Mouse (Mus musculus): ENCODE measurements around the gene Hfe. TPM values are rescaled to one million over a fixed set of nuclear protein-coding genes. Genes with fewer than 3 reads are reported as not detected.

Gene Hfe
- polyA plus RNA-seq (2014; fragmentation: Illumina TruSeq; extraction: RNeasy Lipid Tissue Mini Kit (QIAGEN cat#74804); ENCODE audit: low read depth, low replicate concordance) = 40.9 TPM

DNA sequence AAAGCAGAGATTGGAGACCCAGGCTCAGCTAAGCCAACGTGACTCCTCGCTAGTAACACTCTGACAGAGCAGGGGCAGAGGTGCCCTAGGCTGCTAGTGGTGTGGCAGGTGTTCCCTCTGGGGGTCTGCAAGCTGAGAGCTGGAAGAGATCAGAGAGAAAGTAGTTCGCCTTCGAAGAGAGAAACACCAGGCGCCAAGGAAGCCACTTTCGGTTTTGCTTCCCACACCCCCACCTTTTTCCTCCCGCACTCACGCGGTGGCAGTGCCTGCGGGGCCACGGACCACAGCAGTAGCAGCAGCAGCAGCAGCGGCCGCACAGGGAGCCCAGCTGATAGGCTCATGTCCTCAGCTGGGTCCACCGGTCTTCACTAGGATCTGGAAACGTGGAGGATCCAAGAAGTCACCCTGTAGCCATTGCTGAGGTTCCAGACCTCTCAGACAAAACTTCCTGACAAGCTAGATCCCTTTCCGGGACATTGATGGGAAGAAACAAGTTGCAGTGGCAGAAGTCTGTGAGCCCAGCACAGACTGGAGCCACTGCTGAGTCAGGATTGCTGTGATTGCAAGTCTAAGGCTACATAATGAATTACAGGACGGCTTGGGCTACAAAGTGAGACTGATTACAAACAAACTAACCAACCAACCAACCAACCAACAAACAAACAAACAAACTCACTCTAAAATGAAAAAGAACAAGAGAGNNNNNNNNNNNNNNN lies at the start of gene Hfe:
Gene Hfe (minus strand): TSS at position 481 of the 716 bp plus-strand sequence.

DNA sequence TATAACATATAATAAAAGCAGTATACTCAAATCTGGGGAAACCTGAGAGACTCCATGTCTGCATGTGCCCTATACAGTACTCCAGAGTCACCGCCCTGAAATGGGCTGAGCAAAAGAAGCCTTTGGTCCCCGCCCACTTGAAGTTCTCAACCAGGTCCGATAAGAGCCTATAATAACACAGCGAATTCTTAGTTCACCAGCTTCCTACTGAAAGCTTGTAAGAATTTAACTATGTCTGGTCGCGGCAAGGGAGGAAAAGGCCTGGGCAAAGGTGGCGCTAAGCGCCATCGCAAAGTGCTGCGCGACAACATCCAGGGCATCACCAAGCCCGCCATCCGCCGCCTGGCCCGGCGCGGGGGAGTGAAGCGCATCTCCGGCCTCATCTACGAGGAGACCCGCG lies 46.1 kb upstream of the Hfe start, which contains the start of gene Hist1h4b:
Gene Hist1h4b (plus strand): TSS at position 224 of the 400 bp plus-strand sequence.

DNA sequence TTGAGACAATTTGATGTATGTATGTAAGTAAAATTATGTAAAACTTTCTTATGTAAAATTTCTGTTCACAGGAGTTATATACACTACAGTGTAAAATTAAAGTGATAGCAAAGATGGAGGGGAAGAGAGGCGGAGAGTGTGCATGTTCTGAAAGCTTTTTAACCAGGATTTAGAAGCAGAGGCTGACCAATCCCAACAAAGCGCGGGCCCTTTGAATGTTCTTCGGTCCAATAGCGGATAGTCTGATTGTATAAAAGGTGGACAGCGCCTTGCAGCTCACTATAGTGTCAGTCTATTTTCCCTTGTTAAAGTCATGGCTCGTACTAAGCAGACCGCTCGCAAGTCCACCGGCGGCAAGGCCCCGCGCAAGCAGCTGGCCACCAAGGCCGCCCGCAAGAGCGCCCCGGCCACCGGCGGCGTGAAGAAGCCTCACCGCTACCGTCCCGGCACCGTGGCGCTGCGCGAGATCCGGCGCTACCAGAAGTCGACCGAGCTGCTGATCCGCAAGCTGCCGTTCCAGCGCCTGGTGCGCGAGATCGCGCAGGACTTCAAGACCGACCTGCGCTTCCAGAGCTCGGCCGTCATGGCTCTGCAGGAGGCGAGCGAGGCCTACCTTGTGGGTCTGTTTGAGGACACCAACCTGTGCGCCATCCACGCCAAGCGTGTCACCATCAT lies 41.5 kb upstream of the Hfe start, which contains the start of gene Hist1h3b:
Gene Hist1h3b (plus strand): TSS at position 201 of the 675 bp plus-strand sequence.

DNA sequence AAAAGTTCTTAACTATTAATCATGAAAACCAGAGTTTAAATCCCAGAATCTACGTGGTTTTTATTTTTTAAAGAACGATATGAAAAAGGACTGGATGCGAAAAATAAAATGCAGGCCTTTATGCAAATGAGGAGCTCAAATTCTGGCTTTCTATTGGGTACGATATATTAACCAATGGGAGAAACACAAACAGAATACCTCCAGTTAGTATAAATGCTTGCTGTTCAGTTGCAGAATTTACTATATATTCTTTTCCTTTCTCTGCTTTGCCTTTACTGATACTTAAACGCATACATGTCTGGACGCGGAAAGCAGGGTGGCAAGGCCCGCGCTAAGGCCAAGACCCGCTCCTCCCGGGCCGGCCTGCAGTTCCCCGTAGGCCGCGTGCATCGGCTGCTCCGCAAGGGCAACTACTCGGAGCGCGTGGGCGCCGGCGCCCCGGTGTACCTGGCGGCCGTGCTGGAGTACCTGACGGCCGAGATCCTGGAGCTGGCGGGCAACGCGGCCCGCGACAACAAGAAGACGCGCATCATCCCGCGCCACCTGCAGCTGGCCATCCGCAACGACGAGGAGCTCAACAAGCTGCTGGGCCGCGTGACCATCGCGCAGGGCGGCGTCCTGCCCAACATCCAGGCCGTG lies 40.3 kb upstream of the Hfe start, which contains the start of gene Hist1h2ab:
Gene Hist1h2ab (plus strand): TSS at position 288 of the 639 bp plus-strand sequence.

DNA sequence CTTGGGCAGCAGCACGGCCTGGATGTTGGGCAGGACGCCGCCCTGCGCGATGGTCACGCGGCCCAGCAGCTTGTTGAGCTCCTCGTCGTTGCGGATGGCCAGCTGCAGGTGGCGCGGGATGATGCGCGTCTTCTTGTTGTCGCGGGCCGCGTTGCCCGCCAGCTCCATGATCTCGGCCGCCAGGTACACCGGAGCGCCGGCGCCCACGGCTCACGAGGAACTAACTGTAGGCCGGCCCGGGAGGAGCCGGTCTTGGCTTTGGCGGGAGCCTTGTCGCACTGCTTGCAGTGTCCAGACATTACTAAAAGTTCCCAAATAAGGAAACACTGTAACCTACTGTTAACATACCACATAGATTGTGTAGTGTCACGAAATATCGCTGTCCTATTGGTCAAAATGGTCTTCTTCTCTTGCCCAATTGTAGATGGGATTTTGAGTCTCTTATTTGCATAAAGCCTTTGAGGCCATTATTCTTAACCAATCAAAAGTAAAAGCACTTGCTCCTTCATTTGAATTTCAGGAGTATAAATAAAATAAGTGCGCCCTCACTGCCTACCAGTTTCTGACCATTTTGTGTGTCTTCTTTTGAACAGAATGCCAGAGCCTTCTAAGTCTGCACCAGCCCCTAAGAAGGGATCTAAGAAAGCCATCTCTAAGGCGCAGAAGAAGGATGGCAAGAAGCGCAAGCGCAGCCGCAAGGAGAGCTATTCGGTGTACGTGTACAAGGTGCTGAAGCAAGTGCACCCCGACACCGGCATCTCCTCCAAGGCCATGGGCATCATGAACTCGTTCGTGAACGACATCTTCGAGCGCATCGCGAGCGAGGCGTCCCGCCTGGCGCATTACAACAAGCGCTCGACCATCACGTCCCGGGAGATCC lies 35.8 kb upstream of the Hfe start, which contains the start of gene Hist1h2bb:
Gene Hist1h2bb (plus strand): TSS at position 534 of the 880 bp plus-strand sequence.

DNA sequence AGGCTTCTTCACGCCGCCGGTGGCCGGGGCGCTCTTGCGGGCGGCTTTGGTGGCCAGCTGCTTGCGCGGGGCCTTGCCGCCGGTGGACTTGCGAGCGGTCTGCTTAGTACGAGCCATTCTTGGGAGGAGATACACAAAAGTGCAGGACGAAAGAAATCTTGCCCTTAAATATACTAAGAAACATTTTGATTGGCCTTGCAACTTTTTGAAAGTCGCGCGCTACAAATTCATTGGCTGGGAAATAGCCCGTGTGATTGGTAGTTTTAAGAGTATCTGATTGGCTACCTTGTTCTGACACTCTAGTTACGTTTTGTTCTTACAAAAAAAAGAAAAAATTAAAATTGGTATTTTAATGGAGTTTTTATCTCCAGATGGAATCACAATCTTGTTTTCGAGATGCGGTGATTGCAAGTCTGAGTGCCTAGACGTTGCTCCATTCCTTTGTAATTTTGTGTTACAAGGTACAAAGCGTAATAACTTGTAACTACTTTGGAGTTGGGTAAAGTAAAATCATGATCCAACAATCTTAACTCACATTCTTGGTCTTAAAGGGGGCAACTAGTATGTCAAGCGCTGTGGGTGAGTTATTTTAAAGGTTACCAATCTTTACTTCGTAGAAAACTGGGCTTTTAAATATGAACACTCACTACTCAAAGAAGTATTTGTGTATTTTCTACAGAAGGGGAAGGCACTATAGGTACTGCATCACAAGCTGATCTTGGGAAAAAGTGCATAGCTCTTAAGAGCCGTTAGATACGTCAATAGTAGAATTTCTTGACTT lies 34.9 kb upstream of the Hfe start, which contains the start of gene Hist1h3c:
Gene Hist1h3c (minus strand): TSS at position 222 of the 781 bp plus-strand sequence.

DNA sequence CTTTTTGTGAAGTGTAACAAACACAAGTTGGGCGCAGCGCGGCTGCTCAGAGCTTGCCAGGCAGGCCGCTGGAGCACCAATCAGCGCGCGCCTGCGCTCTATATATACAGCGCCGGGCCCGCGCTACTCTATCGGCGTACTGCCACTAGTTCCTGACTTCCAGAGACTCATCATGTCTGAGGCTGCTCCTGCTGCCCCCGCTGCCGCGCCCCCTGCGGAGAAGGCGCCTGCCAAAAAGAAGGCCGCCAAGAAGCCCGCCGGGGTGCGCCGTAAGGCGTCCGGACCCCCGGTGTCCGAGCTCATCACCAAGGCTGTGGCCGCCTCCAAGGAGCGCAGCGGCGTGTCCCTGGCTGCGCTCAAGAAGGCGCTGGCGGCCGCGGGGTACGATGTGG lies 28.0 kb upstream of the Hfe start, which contains the start of gene Hist1h1c:
Gene Hist1h1c (plus strand): TSS at position 132 of the 392 bp plus-strand sequence.

DNA sequence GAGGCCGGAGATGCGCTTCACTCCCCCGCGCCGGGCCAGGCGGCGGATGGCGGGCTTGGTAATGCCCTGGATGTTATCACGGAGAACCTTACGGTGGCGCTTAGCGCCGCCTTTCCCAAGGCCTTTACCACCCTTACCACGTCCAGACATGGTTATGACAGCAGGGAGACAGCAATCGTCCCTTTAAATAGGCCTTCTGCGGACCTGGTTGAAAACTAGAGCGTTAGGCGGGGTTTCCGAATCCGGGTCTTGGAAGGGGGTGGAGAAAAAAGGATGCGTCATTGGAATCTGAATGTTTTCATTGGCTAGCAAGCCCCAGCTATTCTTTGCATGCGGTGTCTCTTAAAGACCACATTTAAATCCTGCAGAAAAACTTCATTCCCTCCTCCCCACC lies 12.4 kb downstream of the Hfe start, which contains the start of gene Hist1h4c:
Gene Hist1h4c (minus strand): TSS at position 155 of the 394 bp plus-strand sequence.

DNA sequence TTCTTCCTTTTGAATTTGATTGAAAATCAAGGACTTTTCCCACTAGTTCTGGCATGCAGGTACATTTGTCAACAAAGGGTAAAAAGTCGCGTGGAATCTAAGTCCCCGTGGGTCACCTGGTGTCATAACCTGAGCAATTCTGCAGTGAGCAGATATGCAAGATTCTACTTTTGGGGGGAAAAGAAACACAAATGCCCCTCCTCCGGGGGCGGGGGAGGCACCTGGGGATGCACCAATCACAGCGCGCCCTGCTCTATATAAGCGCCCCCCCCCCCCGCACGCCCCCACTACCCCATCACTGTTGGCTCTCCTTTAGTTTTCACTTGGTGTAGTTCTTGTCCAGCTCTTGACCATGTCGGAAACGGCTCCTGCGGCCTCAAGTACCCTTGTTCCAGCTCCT lies 15.1 kb downstream of the Hfe start, which contains the start of gene Hist1h1t:
Gene Hist1h1t (plus strand): TSS at position 301 of the 400 bp plus-strand sequence.

DNA sequence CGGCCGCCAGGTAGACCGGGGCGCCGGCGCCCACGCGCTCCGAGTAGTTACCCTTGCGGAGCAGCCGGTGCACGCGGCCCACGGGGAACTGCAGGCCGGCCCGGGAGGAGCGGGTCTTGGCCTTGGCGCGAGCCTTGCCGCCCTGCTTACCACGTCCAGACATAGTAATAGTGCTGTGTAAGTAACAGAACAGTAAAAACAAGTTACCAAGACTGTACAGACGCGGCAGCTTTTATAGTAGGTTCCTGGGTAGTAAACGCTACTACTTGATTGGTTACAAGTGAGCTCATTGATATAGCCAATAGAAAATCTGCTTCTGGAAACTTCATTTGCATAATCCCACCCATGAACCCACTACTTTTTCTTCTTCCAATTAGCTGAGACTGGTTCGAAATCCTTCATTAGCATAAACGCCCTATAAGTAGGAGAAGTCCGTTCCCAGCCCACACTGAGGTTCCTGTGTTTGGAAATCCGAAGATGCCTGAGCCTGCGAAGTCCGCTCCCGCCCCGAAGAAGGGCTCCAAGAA lies 26.8 kb downstream of the Hfe start, which contains the start of the genes Hist1h2ac and Hist1h2bc:
Gene Hist1h2ac (minus strand): TSS at position 194 of the 527 bp plus-strand sequence.
Gene Hist1h2bc (plus strand): TSS at position 445 of the 527 bp plus-strand sequence.

Other genes starting within 250 kb of the Hfe start
- gene Btn1a1, start 245.0 kb downstream of the Hfe start, polyA plus RNA-seq (2014; fragmentation: Illumina TruSeq; extraction: RNeasy Lipid Tissue Mini Kit (QIAGEN cat#74804); ENCODE audit: low read depth, low replicate concordance) = not detected
- gene Btn2a2, start 222.0 kb downstream of the Hfe start, polyA plus RNA-seq (2014; fragmentation: Illumina TruSeq; extraction: RNeasy Lipid Tissue Mini Kit (QIAGEN cat#74804); ENCODE audit: low read depth, low replicate concordance) = not detected
- gene Hist1h4h, start 179.8 kb downstream of the Hfe start, polyA plus RNA-seq (2014; fragmentation: Illumina TruSeq; extraction: RNeasy Lipid Tissue Mini Kit (QIAGEN cat#74804); ENCODE audit: low read depth, low replicate concordance) = not detected
- not detected for gene Hist1h2af, start 176.9 kb downstream of the Hfe start, polyA plus RNA-seq (2014; fragmentation: Illumina TruSeq; extraction: RNeasy Lipid Tissue Mini Kit (QIAGEN cat#74804); ENCODE audit: low read depth, low replicate concordance)
- gene Hist1h3g, start 175.4 kb downstream of the Hfe start, polyA plus RNA-seq (2014; fragmentation: Illumina TruSeq; extraction: RNeasy Lipid Tissue Mini Kit (QIAGEN cat#74804); ENCODE audit: low read depth, low replicate concordance) = not detected
- 0.37 TPM for gene Hist1h2bh, start 167.5 kb downstream of the Hfe start, polyA plus RNA-seq (2014; fragmentation: Illumina TruSeq; extraction: RNeasy Lipid Tissue Mini Kit (QIAGEN cat#74804); ENCODE audit: low read depth, low replicate concordance)
- gene Hist1h3f, start 166.8 kb downstream of the Hfe start, polyA plus RNA-seq (2014; fragmentation: Illumina TruSeq; extraction: RNeasy Lipid Tissue Mini Kit (QIAGEN cat#74804); ENCODE audit: low read depth, low replicate concordance) = not detected
- not detected for gene Hist1h4f, start 159.2 kb downstream of the Hfe start, polyA plus RNA-seq (2014; fragmentation: Illumina TruSeq; extraction: RNeasy Lipid Tissue Mini Kit (QIAGEN cat#74804); ENCODE audit: low read depth, low replicate concordance)
- gene Hist1h1d, start 157.6 kb downstream of the Hfe start, polyA plus RNA-seq (2014; fragmentation: Illumina TruSeq; extraction: RNeasy Lipid Tissue Mini Kit (QIAGEN cat#74804); ENCODE audit: low read depth, low replicate concordance) = 0.19 TPM
- gene Hist1h3e, start 148.5 kb downstream of the Hfe start, polyA plus RNA-seq (2014; fragmentation: Illumina TruSeq; extraction: RNeasy Lipid Tissue Mini Kit (QIAGEN cat#74804); ENCODE audit: low read depth, low replicate concordance) = not detected
- gene Hist1h2ae, start 139.6 kb downstream of the Hfe start, polyA plus RNA-seq (2014; fragmentation: Illumina TruSeq; extraction: RNeasy Lipid Tissue Mini Kit (QIAGEN cat#74804); ENCODE audit: low read depth, low replicate concordance) = not detected
- not detected for gene Hist1h2bg, start 139.5 kb downstream of the Hfe start, polyA plus RNA-seq (2014; fragmentation: Illumina TruSeq; extraction: RNeasy Lipid Tissue Mini Kit (QIAGEN cat#74804); ENCODE audit: low read depth, low replicate concordance)
- not detected for gene Hist1h2bf, start 136.7 kb downstream of the Hfe start, polyA plus RNA-seq (2014; fragmentation: Illumina TruSeq; extraction: RNeasy Lipid Tissue Mini Kit (QIAGEN cat#74804); ENCODE audit: low read depth, low replicate concordance)
- not detected for gene Hist1h2ad, start 136.5 kb downstream of the Hfe start, polyA plus RNA-seq (2014; fragmentation: Illumina TruSeq; extraction: RNeasy Lipid Tissue Mini Kit (QIAGEN cat#74804); ENCODE audit: low read depth, low replicate concordance)
- gene Hist1h3d, start 135.1 kb downstream of the Hfe start, polyA plus RNA-seq (2014; fragmentation: Illumina TruSeq; extraction: RNeasy Lipid Tissue Mini Kit (QIAGEN cat#74804); ENCODE audit: low read depth, low replicate concordance) = not detected
- gene Hist1h4d, start 129.3 kb downstream of the Hfe start, polyA plus RNA-seq (2014; fragmentation: Illumina TruSeq; extraction: RNeasy Lipid Tissue Mini Kit (QIAGEN cat#74804); ENCODE audit: low read depth, low replicate concordance) = not detected
- 0.95 TPM for gene Hist1h2be, start 89.7 kb downstream of the Hfe start, polyA plus RNA-seq (2014; fragmentation: Illumina TruSeq; extraction: RNeasy Lipid Tissue Mini Kit (QIAGEN cat#74804); ENCODE audit: low read depth, low replicate concordance)
- 0.45 TPM for gene Hist1h1e, start 88.3 kb downstream of the Hfe start, polyA plus RNA-seq (2014; fragmentation: Illumina TruSeq; extraction: RNeasy Lipid Tissue Mini Kit (QIAGEN cat#74804); ENCODE audit: low read depth, low replicate concordance)
- gene Hist1h2ac, start 26.9 kb downstream of the Hfe start, polyA plus RNA-seq (2014; fragmentation: Illumina TruSeq; extraction: RNeasy Lipid Tissue Mini Kit (QIAGEN cat#74804); ENCODE audit: low read depth, low replicate concordance) = 0.56 TPM
- 195 TPM for gene Hist1h2bc, start 26.7 kb downstream of the Hfe start, polyA plus RNA-seq (2014; fragmentation: Illumina TruSeq; extraction: RNeasy Lipid Tissue Mini Kit (QIAGEN cat#74804); ENCODE audit: low read depth, low replicate concordance)
- gene Hist1h1t, start 15.0 kb downstream of the Hfe start, polyA plus RNA-seq (2014; fragmentation: Illumina TruSeq; extraction: RNeasy Lipid Tissue Mini Kit (QIAGEN cat#74804); ENCODE audit: low read depth, low replicate concordance) = not detected
- 0.72 TPM for gene Hist1h4c, start 12.4 kb downstream of the Hfe start, polyA plus RNA-seq (2014; fragmentation: Illumina TruSeq; extraction: RNeasy Lipid Tissue Mini Kit (QIAGEN cat#74804); ENCODE audit: low read depth, low replicate concordance)
- gene Hist1h1c, start 28.0 kb upstream of the Hfe start, polyA plus RNA-seq (2014; fragmentation: Illumina TruSeq; extraction: RNeasy Lipid Tissue Mini Kit (QIAGEN cat#74804); ENCODE audit: low read depth, low replicate concordance) = 9.8 TPM
- gene Hist1h3c, start 34.7 kb upstream of the Hfe start, polyA plus RNA-seq (2014; fragmentation: Illumina TruSeq; extraction: RNeasy Lipid Tissue Mini Kit (QIAGEN cat#74804); ENCODE audit: low read depth, low replicate concordance) = not detected
- gene Hist1h2bb, start 35.9 kb upstream of the Hfe start, polyA plus RNA-seq (2014; fragmentation: Illumina TruSeq; extraction: RNeasy Lipid Tissue Mini Kit (QIAGEN cat#74804); ENCODE audit: low read depth, low replicate concordance) = not detected
- gene Hist1h2ab, start 40.3 kb upstream of the Hfe start, polyA plus RNA-seq (2014; fragmentation: Illumina TruSeq; extraction: RNeasy Lipid Tissue Mini Kit (QIAGEN cat#74804); ENCODE audit: low read depth, low replicate concordance) = not detected
- not detected for gene Hist1h3b, start 41.4 kb upstream of the Hfe start, polyA plus RNA-seq (2014; fragmentation: Illumina TruSeq; extraction: RNeasy Lipid Tissue Mini Kit (QIAGEN cat#74804); ENCODE audit: low read depth, low replicate concordance)
- gene Hist1h4b, start 46.2 kb upstream of the Hfe start, polyA plus RNA-seq (2014; fragmentation: Illumina TruSeq; extraction: RNeasy Lipid Tissue Mini Kit (QIAGEN cat#74804); ENCODE audit: low read depth, low replicate concordance) = not detected
- gene Hist1h4a, start 50.4 kb upstream of the Hfe start, polyA plus RNA-seq (2014; fragmentation: Illumina TruSeq; extraction: RNeasy Lipid Tissue Mini Kit (QIAGEN cat#74804); ENCODE audit: low read depth, low replicate concordance) = not detected
- gene Hist1h3a, start 51.5 kb upstream of the Hfe start, polyA plus RNA-seq (2014; fragmentation: Illumina TruSeq; extraction: RNeasy Lipid Tissue Mini Kit (QIAGEN cat#74804); ENCODE audit: low read depth, low replicate concordance) = not detected
- gene Hist1h1a, start 52.8 kb upstream of the Hfe start, polyA plus RNA-seq (2014; fragmentation: Illumina TruSeq; extraction: RNeasy Lipid Tissue Mini Kit (QIAGEN cat#74804); ENCODE audit: low read depth, low replicate concordance) = not detected
- not detected for gene Trim38, start 59.1 kb upstream of the Hfe start, polyA plus RNA-seq (2014; fragmentation: Illumina TruSeq; extraction: RNeasy Lipid Tissue Mini Kit (QIAGEN cat#74804); ENCODE audit: low read depth, low replicate concordance)
- gene Slc17a2, start 96.1 kb upstream of the Hfe start, polyA plus RNA-seq (2014; fragmentation: Illumina TruSeq; extraction: RNeasy Lipid Tissue Mini Kit (QIAGEN cat#74804); ENCODE audit: low read depth, low replicate concordance) = 190 TPM
- gene Slc17a3, start 128.6 kb upstream of the Hfe start, polyA plus RNA-seq (2014; fragmentation: Illumina TruSeq; extraction: RNeasy Lipid Tissue Mini Kit (QIAGEN cat#74804); ENCODE audit: low read depth, low replicate concordance) = 119 TPM
- 23.6 TPM for gene Slc17a1, start 156.9 kb upstream of the Hfe start, polyA plus RNA-seq (2014; fragmentation: Illumina TruSeq; extraction: RNeasy Lipid Tissue Mini Kit (QIAGEN cat#74804); ENCODE audit: low read depth, low replicate concordance)
- 62.2 TPM for gene Slc17a4, start 204.2 kb upstream of the Hfe start, polyA plus RNA-seq (2014; fragmentation: Illumina TruSeq; extraction: RNeasy Lipid Tissue Mini Kit (QIAGEN cat#74804); ENCODE audit: low read depth, low replicate concordance)
- not detected for gene Hist1h2ba, start 223.3 kb upstream of the Hfe start, polyA plus RNA-seq (2014; fragmentation: Illumina TruSeq; extraction: RNeasy Lipid Tissue Mini Kit (QIAGEN cat#74804); ENCODE audit: low read depth, low replicate concordance)
- gene Hist1h2aa, start 223.6 kb upstream of the Hfe start, polyA plus RNA-seq (2014; fragmentation: Illumina TruSeq; extraction: RNeasy Lipid Tissue Mini Kit (QIAGEN cat#74804); ENCODE audit: low read depth, low replicate concordance) = not detected

Measured in liver, adult 10 weeks (tissue).